Mouse (Mus musculus) embryonic stem cell, embryonic (primary cell): ENCODE data around the gene Iqschfp.

ENCODE experiments used
- CTCF ChIA-PET, 4 experiments: fragments of 300-600 bp in 2 of 4; fragments of 350-600 bp in 2 of 4; sonication (Branson Sonifier 250); formaldehyde crosslinking; loops; one replicate each; lab custom pipeline; 2022; ENCODE audit warnings: inconsistent platforms in 2 of 4; lab: Charles Lee
- POLR2A ChIA-PET, 4 experiments: fragments of 300-600 bp in 2 of 4; fragments of 350-600 bp in 2 of 4; sonication (Branson Sonifier 250); formaldehyde crosslinking; loops; one replicate each; lab custom pipeline; 2022; ENCODE audit warnings: antibody characterized with exemption in 4 of 4, inconsistent platforms in 1 of 4; lab: Charles Lee

Iqschfp gene

GRCm38 (mm10) chr3:68491516-68491915 lies 599.5 kb downstream of the Iqschfp start:
- ChIA-PET POLR2A (interaction anchor here (0.9 to 14.9 kb wide), 43 partner anchors 9 to 437 kb away, joined by 3 to 374 read pairs (median 15); no protein-coding TSS in a partner anchor), CTCF (interaction anchor here in 1 of 4 experiments (0.5 kb wide), 1 partner anchor 23 kb away, joined by 11 read pairs; no protein-coding TSS in a partner anchor)

- POLR2A ChIA-PET: interaction anchor here (0.6 to 14.9 kb wide), 84 partner anchors 7 to 1012 kb away, joined by 3 to 374 read pairs (median 6); partner anchors contain the start of gene Ppm1l (in 1 of the 4)
Observed at GRCm38 (mm10) chr3:68492066-68492465, 600.0 kb downstream of the Iqschfp start.

GRCm38 (mm10) chr3:68492513-68492912 lies 600.5 kb downstream of the Iqschfp start:
- CTCF ChIA-PET: interaction anchor here in 2 of 4 experiments (0.8 to 2.9 kb wide), 2 partner anchors 11 to 89 kb away, joined by 3 to 14 read pairs; no protein-coding TSS in a partner anchor
- POLR2A ChIA-PET: interaction anchor here (0.6 to 14.9 kb wide), 95 partner anchors 8 to 1013 kb away, joined by 3 to 374 read pairs (median 6); partner anchors contain the start of genes 1110032F04Rik (in 1 of the 4) and Ppm1l (in 1 of the 4)

More at GRCm38 (mm10) chr3:68492066-68492465, 600.0 kb downstream of the Iqschfp start:
- CTCF ChIA-PET: interaction anchor here in 2 of 4 experiments (0.8 to 2.9 kb wide), 2 partner anchors 11 to 90 kb away, joined by 3 to 14 read pairs; no protein-coding TSS in a partner anchor

GRCm38 (mm10) chr3:68493170-68493585 lies 601.1 kb downstream of the Iqschfp start:
- CTCF ChIA-PET: interaction anchor here in 2 of 4 experiments (0.8 to 2.9 kb wide), 4 partner anchors 12 to 437 kb away, joined by 3 to 14 read pairs (median 3); no protein-coding TSS in a partner anchor
- POLR2A ChIA-PET: interaction anchor here (0.6 to 14.9 kb wide), 96 partner anchors 7 to 1013 kb away, joined by 3 to 374 read pairs (median 5); partner anchors contain the start of genes 1110032F04Rik (in 1 of the 4), Ppm1l (in 1 of the 4) and Schip1 (in 1 of the 4)

- CTCF ChIA-PET: interaction anchor here in 2 of 4 experiments (0.8 to 2.9 kb wide), 3 partner anchors 88 to 437 kb away, joined by 3 to 14 read pairs (median 3); no protein-coding TSS in a partner anchor
- POLR2A ChIA-PET: interaction anchor here (0.6 to 14.9 kb wide), 77 partner anchors 8 to 993 kb away, joined by 3 to 374 read pairs (median 7); partner anchors contain the start of genes 1110032F04Rik (in 1 of the 4), Ppm1l (in 1 of the 4) and Schip1 (in 1 of the 4)
Observed at GRCm38 (mm10) chr3:68493586-68494295, 601.7 kb downstream of the Iqschfp start.

GRCm38 (mm10) chr3:68494296-68495095 lies 602.5 kb downstream of the Iqschfp start:
- ChIA-PET CTCF (interaction anchor here in 1 of 4 experiments (0.5 to 2.9 kb wide), 2 partner anchors 22 to 87 kb away, joined by 3 to 14 read pairs; no protein-coding TSS in a partner anchor), POLR2A (interaction anchor here (0.6 to 14.9 kb wide), 57 partner anchors 9 to 994 kb away, joined by 3 to 374 read pairs (median 11); partner anchors contain the start of genes 1110032F04Rik (in 1 of the 4) and Schip1 (in 1 of the 4))

DNA sequence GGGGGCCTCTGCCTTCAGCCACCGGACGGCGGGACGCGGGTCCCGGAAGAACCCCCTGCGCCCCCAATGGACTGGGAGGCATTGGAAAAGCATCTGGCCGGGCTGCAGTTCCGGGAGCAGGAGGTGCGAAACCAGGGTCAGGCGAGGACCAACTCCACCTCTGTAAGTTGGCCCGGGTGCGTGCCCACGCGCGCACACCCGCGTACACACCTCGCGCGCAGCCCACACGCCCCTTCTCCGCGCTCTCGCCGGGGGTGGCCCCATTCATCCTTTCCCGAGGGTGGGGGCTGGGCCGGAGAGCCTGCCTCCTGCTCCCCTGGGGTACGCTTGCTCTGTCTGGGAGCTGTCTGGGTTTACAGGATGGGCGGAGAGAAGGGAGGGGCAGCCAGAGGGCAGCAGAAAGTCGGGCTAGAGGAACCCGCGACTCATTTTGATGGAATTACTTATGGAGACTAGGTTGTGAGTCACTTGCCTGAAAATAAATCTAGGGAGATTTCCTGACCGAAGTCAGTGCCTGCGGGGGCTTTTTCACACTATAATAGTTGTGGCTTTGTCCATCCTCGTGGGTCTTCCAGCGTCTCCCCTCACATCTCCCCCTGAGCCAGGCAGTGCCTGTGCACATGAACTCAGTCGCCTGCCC lies 603.2 kb downstream of the Iqschfp start:
- ChIA-PET POLR2A (interaction anchor here (0.6 to 14.9 kb wide), 32 partner anchors 9 to 484 kb away, joined by 3 to 374 read pairs (median 16); partner anchors contain the start of gene 1110032F04Rik (in 1 of the 4)), CTCF (interaction anchor here in 2 of 4 experiments (0.5 to 0.8 kb wide), 3 partner anchors 22 to 86 kb away, joined by 3 to 4 read pairs (median 3); no protein-coding TSS in a partner anchor)

DNA sequence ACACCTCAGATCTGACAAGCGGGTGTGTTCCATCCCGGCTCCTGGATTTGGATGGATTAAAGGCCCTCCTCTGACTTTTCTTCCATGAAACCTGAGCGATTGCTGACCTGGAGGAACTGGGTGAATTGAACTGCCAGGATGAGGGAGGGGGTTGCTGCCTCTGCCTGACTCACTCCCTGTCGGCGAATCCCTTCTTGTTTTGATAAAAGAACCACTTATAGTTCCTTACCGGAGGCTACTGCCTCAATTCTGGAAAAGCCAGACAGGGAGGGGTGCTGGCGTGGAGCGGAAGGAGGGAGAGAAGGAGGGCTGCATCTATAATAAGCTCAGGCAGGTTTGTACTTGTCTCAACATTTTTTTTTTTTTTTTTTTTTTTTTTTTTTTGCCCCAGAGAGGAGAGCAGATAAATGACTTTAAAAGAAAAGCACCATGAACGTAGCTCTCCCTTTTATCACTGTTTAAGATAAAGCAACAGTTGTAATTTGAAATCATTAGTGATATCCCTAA lies 603.8 kb downstream of the Iqschfp start:
- ChIA-PET CTCF (interaction anchor here in 3 of 4 experiments (0.6 to 0.8 kb wide), 3 partner anchors 73 to 224 kb away, joined by 3 to 25 read pairs (median 4); no protein-coding TSS in a partner anchor), POLR2A (interaction anchor here (0.6 to 14.9 kb wide), 33 partner anchors 8 to 1844 kb away, joined by 3 to 374 read pairs (median 4); no protein-coding TSS in a partner anchor)

DNA sequence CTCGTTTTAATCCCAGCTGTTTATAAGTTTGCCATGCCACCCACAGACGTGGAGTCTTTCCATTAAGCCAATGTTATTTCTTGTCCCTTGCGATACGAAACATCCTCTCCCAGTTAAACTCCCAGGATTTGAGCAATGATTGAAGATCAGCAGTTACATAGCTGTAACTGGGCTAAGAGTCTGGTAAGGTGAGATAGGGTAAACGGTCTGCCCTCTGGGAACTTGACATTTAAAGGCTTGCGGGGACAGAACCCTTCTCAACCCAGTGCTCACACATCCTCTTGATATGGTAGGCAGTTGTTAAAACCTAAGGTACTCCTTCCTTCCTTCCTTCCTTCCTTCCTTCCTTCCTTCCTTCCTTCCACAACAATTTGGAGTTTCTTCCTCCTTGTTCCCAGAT lies 604.5 kb downstream of the Iqschfp start:
- ChIA-PET CTCF (interaction anchor here in 1 of 4 experiments (0.6 to 0.7 kb wide), 2 partner anchors 10 to 225 kb away, joined by 3 to 25 read pairs; no protein-coding TSS in a partner anchor), POLR2A (interaction anchor here (0.6 to 14.9 kb wide), 26 partner anchors 9 to 1033 kb away, joined by 3 to 374 read pairs (median 7); no protein-coding TSS in a partner anchor)

- ChIA-PET CTCF (interaction anchor here in 1 of 4 experiments (1.9 kb wide), 1 partner anchor 446 kb away, joined by 4 read pairs; no protein-coding TSS in a partner anchor), POLR2A (interaction anchor here in 3 of 4 experiments (0.6 to 14.9 kb wide), 11 partner anchors 12 to 82 kb away, joined by 3 to 374 read pairs (median 5); no protein-coding TSS in a partner anchor)
Observed at GRCm38 (mm10) chr3:68499532-68500152, 607.6 kb downstream of the Iqschfp start.

DNA sequence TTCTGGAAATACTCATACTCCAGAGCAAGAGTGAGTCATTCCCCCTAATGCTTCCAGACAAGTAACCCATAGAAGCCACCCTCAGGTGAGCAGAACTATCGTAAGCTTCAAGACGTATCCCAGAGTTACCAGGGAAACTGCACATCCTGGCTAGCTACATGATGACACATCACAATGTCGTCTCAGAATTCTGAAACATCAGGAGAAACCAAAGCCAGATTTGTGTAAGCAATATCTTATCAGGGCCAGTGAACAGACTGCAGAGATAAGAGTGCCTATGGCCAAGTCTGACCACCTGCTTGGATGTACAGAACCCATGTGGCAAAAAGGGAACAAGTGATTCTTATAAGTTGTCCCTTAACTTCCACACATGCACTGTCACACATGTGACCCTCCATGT lies 612.8 kb downstream of the Iqschfp start:
- CTCF ChIA-PET: no interaction called here
- POLR2A ChIA-PET: interaction anchor here in 3 of 4 experiments (0.7 to 5.6 kb wide), 11 partner anchors 9 to 329 kb away, joined by 3 to 28 read pairs (median 5); no protein-coding TSS in a partner anchor

DNA sequence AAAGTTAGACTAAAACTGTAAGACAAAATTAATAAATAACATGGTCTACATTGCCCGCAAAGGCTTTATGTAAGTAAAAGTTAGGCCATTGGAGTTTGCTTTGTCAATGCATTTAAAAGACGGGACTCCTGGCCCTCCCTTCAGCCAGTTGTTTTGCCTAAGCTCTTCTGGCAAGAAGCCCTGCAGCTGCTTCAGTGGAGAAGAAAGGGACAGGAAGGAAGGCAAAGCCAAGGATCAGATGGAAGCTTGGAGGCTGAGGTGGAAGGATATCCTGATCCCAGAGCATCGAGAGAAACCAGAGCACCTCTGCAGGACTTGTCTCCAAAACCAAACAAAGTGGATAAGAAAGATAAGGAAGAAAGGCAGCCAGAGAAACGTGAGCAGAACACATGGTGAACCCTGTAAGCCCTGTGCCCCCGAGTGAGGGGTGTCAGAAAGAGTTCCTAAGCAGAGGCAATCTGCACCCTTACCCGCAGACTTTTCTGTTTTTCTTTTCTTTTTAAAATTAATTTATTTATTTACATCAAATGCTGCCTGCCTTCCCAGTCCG lies 614.8 kb downstream of the Iqschfp start:
- ChIA-PET POLR2A (interaction anchor here in 2 of 4 experiments (0.7 to 5.6 kb wide), 8 partner anchors 9 to 60 kb away, joined by 3 to 28 read pairs (median 4); no protein-coding TSS in a partner anchor), CTCF (no interaction called here)

DNA sequence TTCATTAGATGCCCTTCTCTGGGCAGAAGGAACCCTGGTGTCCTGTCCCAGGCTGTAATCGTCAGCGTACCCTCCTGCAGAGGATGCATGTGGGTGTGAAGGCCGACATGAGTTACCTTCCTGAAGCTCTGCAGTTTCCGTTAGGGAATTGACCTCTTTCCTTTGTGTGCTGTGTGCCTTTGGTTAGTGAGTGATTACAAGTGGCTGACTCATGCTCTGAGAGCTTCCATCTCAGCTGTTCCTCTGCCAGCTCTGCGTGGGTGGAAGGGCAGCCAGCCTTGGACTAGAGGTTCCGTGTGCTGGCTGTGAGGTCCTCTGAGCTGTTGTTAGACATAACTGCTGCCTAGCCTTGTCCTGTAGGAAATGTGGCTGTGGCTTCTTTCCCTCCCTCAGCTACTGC lies 616.6 kb downstream of the Iqschfp start:
- ChIA-PET POLR2A (interaction anchor here in 2 of 4 experiments (0.6 to 11.4 kb wide), 6 partner anchors 9 to 73 kb away, joined by 3 to 170 read pairs (median 6); no protein-coding TSS in a partner anchor), CTCF (interaction anchor here in 1 of 4 experiments (0.7 kb wide), 1 partner anchor 73 kb away, joined by 3 read pairs; no protein-coding TSS in a partner anchor)

GRCm38 (mm10) chr3:68510872-68511271 lies 618.8 kb downstream of the Iqschfp start:
- CTCF ChIA-PET: interaction anchor here in 1 of 4 experiments (1.0 to 1.4 kb wide), 2 partner anchors 33 to 71 kb away, joined by 3 to 5 read pairs; no protein-coding TSS in a partner anchor

DNA sequence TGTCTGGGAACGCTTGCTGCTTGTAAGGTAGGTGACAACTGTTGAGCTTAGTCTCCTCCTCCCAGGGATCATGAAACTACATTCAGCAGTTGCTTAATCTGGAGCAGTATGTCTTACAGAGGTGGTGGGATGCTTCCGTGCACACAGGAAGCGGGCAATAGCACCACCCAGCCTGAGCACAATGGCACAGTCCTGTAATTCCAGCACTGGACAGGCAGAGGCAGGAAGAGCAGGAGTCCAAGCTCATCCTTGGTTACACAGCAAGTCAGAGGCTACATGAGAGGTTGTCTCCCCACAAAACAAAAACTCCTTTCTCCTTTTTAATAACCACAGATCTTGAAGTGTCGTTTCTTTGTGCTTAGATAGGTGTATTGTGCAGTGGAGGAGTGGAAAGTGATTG lies 619.7 kb downstream of the Iqschfp start:
- ChIA-PET POLR2A (interaction anchor here in 3 of 4 experiments (0.8 to 11.4 kb wide), 15 partner anchors 14 to 334 kb away, joined by 3 to 170 read pairs (median 8); no protein-coding TSS in a partner anchor), CTCF (interaction anchor here in 1 of 4 experiments (1.0 to 1.4 kb wide), 2 partner anchors 32 to 70 kb away, joined by 3 to 5 read pairs; no protein-coding TSS in a partner anchor)

More at GRCm38 (mm10) chr3:68510872-68511271, 618.8 kb downstream of the Iqschfp start:
- POLR2A ChIA-PET: interaction anchor here in 2 of 4 experiments (0.8 to 11.4 kb wide), 12 partner anchors 15 to 333 kb away, joined by 3 to 170 read pairs (median 8); no protein-coding TSS in a partner anchor
